Mouse (Mus musculus): ENCODE data around the gene Mta1.

Gene Mta1

DNA sequence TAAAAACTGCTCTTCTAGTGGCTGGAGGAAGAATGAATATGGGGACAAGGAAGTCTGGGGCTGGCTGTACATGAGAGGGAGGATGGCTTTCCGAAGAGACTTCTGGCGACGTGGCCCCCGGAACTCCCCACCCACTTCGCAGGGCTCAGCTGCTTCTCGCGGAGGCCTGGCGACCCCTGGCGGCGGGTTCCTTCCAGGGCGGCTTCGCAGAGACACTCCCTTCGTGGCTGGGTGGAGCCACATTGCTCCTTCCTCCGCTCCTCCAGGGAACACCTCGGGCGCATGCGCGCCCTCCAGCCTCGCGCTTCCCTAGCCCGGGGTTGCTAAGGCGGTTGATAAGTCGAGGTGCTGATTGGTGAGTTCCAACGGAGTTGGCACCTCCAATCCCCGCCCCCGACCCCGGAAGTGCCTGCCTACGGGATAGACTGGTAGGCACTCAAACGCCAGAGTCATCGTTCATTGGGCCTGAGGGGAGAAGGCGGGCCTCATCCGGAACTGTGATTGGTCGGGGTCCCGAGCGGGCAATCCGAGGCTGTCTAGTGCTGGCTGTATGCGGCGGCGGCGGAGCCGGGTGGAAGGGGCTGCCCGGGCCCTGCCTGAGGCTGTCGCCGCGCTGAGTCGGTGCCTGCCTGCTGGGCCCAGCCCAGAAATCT, 57.9 kb downstream of the Mta1 start, which contains the start of gene Tedc1:
TSS of gene Tedc1 (plus strand) at position 535 of the 653 bp plus-strand sequence.
- in situ Hi-C loops (cut with MboI; ENCODE audit: low pct_unique_long_range_greater_than_20kb in 1 of 2, low sequenced_read_pairs in 2 of 2, unreplicated experiment in 1 of 2) = no loop called here

- in situ Hi-C loops (cut with MboI; ENCODE audit: low pct_unique_long_range_greater_than_20kb in 1 of 2, low sequenced_read_pairs in 2 of 2, unreplicated experiment in 1 of 2) = no loop called here
Measured at GRCm38 (mm10) chr12:113156540-113156929, 58.5 kb downstream of the Mta1 start.

DNA sequence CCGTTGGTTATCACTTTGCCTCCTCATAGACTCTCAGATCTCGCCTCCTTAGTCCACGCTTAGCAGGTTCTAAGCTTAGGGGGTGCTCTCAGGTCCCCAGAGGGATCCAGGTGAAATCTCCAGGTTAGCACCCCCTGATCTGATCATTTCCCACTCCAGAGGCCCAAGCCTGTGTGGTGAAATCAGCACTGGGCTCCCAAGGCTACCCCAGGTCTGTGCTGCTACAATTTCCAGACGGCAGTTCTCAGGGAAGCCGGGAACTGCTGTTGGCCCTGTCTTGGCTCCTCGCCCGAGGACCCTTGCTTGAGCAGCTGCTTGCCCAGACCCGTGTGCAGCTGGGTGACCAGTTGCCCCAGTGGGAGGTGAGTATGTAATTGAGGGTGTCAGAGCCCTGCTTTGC, 58.9 kb downstream of the Mta1 start:
- in situ Hi-C loops (cut with MboI; ENCODE audit: low pct_unique_long_range_greater_than_20kb in 1 of 2, low sequenced_read_pairs in 2 of 2, unreplicated experiment in 1 of 2) = no loop called here

DNA sequence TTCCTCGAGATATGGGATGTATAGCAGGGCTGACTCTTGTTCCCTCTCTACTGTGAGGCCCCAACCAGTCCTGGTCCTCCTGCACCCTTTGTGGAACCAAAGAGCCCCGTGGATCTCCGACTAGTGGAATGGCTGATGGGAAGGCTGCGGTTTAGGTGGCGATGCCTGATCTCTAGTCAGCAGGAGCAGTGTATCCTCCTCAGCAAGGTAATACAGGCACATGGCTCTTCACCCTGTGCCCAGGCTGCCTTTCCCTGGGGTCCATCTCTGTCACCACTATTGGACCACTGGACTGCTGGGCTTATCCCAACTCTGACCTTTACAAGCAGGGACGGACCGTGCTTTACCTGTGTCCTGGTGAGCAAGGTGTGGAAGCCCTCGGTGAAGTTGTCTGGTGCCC, 59.4 kb downstream of the Mta1 start:
- in situ Hi-C loops (cut with MboI; ENCODE audit: low pct_unique_long_range_greater_than_20kb in 1 of 2, low sequenced_read_pairs in 2 of 2, unreplicated experiment in 1 of 2) = no loop called here

DNA sequence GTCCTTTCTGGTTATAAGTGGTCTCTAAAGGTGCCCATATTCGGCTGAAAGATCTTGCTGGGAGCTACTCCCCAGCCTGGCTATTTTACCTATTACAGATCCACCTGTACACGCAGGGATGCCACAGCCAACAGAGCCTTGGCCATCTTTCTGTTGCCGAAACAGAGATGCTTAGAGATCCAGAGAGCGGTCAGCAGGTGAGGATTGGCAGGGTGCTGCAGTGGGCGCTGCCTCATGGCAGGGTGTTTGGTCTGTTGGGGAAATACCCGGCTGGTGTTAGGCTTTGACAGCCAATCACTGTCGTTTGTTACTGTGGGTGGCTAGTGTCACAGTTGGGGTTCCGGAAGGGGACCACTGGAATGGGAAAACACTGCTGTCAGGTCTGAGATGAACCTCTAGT, 59.9 kb downstream of the Mta1 start:
- in situ Hi-C loops (cut with MboI; ENCODE audit: low pct_unique_long_range_greater_than_20kb in 1 of 2, low sequenced_read_pairs in 2 of 2, unreplicated experiment in 1 of 2) = no loop called here

DNA sequence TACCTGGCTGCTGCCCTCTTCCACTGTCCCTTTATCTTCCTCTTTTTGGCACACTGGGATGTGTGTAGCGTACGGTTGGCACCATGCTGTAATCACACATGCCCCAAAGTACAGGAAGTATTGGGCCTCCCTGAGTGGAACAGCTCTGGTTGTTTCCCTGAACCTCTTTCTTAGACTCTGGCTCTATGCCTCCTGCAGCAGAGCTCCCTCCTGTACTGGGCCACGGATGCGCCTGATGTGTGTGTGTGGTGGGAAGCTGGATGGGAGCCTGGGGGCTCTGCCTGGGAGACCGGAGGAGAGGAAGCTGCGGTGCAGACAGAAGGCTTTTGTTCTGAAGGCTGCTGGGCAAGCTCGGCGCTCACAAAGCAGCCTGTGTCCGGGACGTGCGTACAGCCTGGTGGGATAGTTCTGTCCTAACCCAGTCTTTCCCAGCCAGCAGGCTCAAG, 65.5 kb downstream of the Mta1 start:
- in situ Hi-C loops (cut with MboI; ENCODE audit: low pct_unique_long_range_greater_than_20kb in 1 of 2, low sequenced_read_pairs in 2 of 2, unreplicated experiment in 1 of 2) = no loop called here

GRCm38 (mm10) chr12:113168031-113168536, 70.0 kb downstream of the Mta1 start:
- in situ Hi-C loops (cut with MboI; ENCODE audit: low pct_unique_long_range_greater_than_20kb in 1 of 2, low sequenced_read_pairs in 2 of 2, unreplicated experiment in 1 of 2) = no loop called here

DNA sequence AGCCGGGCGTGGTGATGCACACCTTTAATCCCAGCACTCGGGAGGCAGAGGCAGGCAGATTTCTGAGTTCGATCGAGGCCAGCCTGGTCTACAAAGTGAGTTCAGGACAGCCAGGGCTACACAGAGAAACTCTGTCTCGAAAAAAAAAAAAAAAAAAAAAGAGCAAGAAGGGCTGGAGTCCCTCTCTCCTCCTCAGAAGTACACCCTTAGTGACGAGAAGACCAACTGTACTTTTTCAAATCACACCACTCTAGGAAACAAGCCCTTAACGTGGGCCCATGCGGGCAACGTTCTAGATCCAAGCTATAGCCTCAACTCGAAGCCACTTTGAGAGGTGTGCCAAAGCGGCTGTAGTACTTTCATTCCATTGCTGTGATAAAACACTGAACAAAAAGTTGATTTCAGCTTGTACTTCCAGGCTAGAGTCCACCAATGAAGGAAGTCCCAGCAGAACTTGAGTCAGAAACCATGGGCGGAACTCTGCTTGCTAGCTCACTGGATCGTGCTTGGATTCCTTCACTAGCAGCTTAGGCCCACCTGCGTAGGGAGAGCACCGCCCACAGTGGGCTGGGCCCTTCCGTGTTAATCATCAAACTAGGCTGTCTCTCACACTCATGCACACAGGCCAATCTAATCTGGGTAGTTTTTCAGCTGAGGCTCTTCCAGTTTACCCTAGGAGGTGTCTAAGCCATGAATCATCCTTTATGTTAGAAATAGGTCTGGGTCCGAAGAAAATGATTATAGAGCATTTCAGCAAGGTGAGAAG, 79.1 kb downstream of the Mta1 start:
- in situ Hi-C loops (cut with MboI; ENCODE audit: low pct_unique_long_range_greater_than_20kb in 1 of 2, low sequenced_read_pairs in 2 of 2, unreplicated experiment in 1 of 2) = no loop called here

DNA sequence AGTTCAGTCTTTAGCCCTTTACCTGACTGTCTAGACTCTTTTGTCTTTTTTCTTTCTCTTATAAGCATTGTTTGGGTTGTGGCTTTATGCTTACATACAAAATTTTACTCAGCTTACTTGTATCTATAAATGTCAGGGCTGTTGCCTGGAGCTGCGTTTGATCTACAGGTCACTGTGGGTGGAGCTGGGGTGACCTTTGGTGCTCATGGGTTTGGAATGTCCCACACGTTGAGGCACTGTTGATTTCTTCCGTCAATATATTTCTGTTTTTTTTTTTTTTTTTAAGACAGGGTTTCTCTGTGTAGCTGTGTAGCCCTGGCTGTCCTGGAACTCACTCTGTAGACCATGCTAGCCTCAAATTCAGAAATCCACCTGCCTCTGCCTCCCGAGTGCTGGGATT, 82.9 kb downstream of the Mta1 start:
- in situ Hi-C loops (cut with MboI; ENCODE audit: low pct_unique_long_range_greater_than_20kb in 1 of 2, low sequenced_read_pairs in 2 of 2, unreplicated experiment in 1 of 2) = loop anchor here in 1 of 2 experiments (10.0 kb wide), 1 partner anchor 306 kb away; no protein-coding TSS in a partner anchor

- in situ Hi-C loops (cut with MboI; ENCODE audit: low pct_unique_long_range_greater_than_20kb in 1 of 2, low sequenced_read_pairs in 2 of 2, unreplicated experiment in 1 of 2) = loop anchor here in 1 of 2 experiments (10.0 kb wide), 1 partner anchor 310 kb away; no protein-coding TSS in a partner anchor
Measured at GRCm38 (mm10) chr12:113184945-113185344, 86.9 kb downstream of the Mta1 start.

DNA sequence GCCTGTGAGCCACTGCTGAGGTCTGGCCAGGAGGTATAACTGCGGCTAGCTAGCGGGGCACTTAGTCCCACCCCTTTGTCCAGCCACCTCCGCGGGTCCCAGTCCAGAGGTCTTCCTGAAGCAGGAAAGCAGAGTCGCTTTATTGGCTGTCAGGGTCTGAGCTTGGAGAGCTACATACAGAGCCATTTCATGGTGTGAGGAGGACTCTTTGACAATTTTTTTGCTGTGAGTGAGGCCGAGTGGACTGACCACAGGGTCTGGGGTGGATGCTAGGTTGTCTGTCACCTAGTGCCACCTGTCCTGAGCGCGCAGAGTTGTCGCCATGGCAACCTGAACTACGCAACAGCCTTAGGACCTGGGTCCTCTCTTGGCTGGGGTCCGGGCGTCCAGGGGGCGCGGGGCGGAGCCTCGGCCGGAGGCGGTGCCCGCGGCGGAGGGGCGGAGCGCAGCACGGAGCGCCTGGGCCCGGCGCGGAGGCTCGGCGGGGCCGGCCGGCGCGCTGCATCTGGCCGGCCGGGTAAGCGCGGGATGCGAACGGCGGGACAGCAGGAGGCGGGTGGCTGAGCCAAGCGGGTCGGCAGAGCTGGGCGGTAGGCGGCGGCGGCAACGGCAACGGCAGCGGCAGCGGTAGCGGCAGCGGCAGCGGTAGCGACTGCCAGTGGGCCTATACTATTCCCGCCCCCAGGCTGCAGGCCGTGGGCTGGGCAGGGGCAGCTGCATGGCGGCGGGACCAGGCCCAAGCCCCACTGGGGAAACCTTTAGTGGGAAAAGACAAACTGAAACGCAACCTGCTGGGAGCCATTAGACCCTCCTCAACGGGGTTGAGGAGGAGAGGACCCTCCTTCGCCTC, 87.6 kb downstream of the Mta1 start, which contains the start of gene Tmem121:
TSS of gene Tmem121 (plus strand) at position 489 of the 850 bp plus-strand sequence.
- in situ Hi-C loops (cut with MboI; ENCODE audit: low pct_unique_long_range_greater_than_20kb in 1 of 2, low sequenced_read_pairs in 2 of 2, unreplicated experiment in 1 of 2) = loop anchor here in 1 of 2 experiments (10.0 kb wide), 1 partner anchor 311 kb away; no protein-coding TSS in a partner anchor

GRCm38 (mm10) chr12:113186326-113187010, 88.4 kb downstream of the Mta1 start:
- in situ Hi-C loops (cut with MboI; ENCODE audit: low pct_unique_long_range_greater_than_20kb in 1 of 2, low sequenced_read_pairs in 2 of 2, unreplicated experiment in 1 of 2) = loop anchor here in 1 of 2 experiments (10.0 kb wide), 1 partner anchor 312 kb away; no protein-coding TSS in a partner anchor
